ENCODE assay signal across 14 mouse cellular contexts in genomic region chr14:120762168-120762567, GRCm38 (mm10).
A peak's percentile ranks its signal among the peaks of the same experiment; 100 is the strongest.
DNase-seq lines count a peak whose midpoint lies in the region; ATAC-seq lines count a peak whose summit lies in the region.
"Had no signal": no experiment of that assay in that cellular context is flagged by ENCODE, and none has a peak within 500 bp of the region (broad histone marks: within the 10 kb centered on the region; RNA-seq: fewer than 3 reads in every experiment).

No protein-coding gene starts in this region.

- H3K27ac ChIP-seq in lung, embryonic 16.5 days (ENCODE audit: low read length): peak overlapping the region; percentile 0; the same call in 1 of the 2 replicates
- H3K27ac ChIP-seq in liver, embryonic 11.5 days (ENCODE audit: low read depth, low read length): no peak overlapping the region
- H3K27ac ChIP-seq in stomach, embryonic 15.5 days: no peak overlapping the region; the same call in 1 of the 2 replicates
- H3K27ac ChIP-seq: embryonic facial prominence, embryonic 12.5 days; forebrain, embryonic 15.5 days; lung, embryonic 15.5 days had no signal

- no peaks in the 10 kb centered on the region for H3K27me3 ChIP-seq in lung, embryonic 16.5 days (ENCODE audit: control insufficient read depth, insufficient read depth, low read depth, low read length)
- no peaks in the 10 kb centered on the region for H3K27me3 ChIP-seq in liver, embryonic 11.5 days (replicated peaks; ENCODE audit: control insufficient read depth, insufficient read depth, low read length)
- no peaks in the 10 kb centered on the region for H3K27me3 ChIP-seq in stomach, embryonic 15.5 days (replicated peaks)
- H3K27me3 ChIP-seq: embryonic facial prominence, embryonic 12.5 days; forebrain, embryonic 15.5 days; lung, embryonic 15.5 days had no signal

- H3K36me3 ChIP-seq in lung, embryonic 16.5 days (ENCODE audit: control insufficient read depth, insufficient read depth, low read length): no peaks in the 10 kb centered on the region
- H3K36me3 ChIP-seq in liver, embryonic 11.5 days (ENCODE audit: control insufficient read depth, insufficient read depth, low read length): no peaks in the 10 kb centered on the region
- H3K36me3 ChIP-seq in stomach, embryonic 15.5 days: no peaks in the 10 kb centered on the region
- H3K36me3 ChIP-seq: embryonic facial prominence, embryonic 12.5 days; forebrain, embryonic 15.5 days; lung, embryonic 15.5 days had no signal

- no peak overlapping the region for H3K4me3 ChIP-seq in lung, embryonic 16.5 days (ENCODE audit: low read length)
- no peak overlapping the region for H3K4me3 ChIP-seq in liver, embryonic 11.5 days (ENCODE audit: low read depth, low read length)
- H3K4me3 ChIP-seq in stomach, embryonic 15.5 days (replicated peaks): no peak overlapping the region
- H3K4me3 ChIP-seq: embryonic facial prominence, embryonic 12.5 days; forebrain, embryonic 15.5 days; lung, embryonic 15.5 days had no signal

- 59% methylated on average over 7 of the region's 7 CpGs for WGBS in lung, embryonic 16.5 days
- 72% methylated on average over 7 of the region's 7 CpGs for WGBS in liver, embryonic 11.5 days
- 49% methylated on average over 7 of the region's 7 CpGs for WGBS in stomach, embryonic 15.5 days

- H3K9ac ChIP-seq in lung, embryonic 16.5 days (ENCODE audit: low read length): no peak overlapping the region
- no peak overlapping the region for H3K9ac ChIP-seq in liver, embryonic 11.5 days (ENCODE audit: low read depth, low read length)
- H3K9ac ChIP-seq in stomach, embryonic 15.5 days: no peak overlapping the region
- H3K9ac ChIP-seq: embryonic facial prominence, embryonic 12.5 days; forebrain, embryonic 15.5 days; lung, embryonic 15.5 days had no signal

- no peak overlapping the region for H3K4me2 ChIP-seq in lung, embryonic 16.5 days (ENCODE audit: low read depth, low read length)
- no peak overlapping the region for H3K4me2 ChIP-seq in liver, embryonic 11.5 days
- peak overlapping the region; percentile 17; the same call in 1 of the 2 replicates for H3K4me2 ChIP-seq in stomach, embryonic 15.5 days
- H3K4me2 ChIP-seq: forebrain, embryonic 15.5 days; lung, embryonic 15.5 days had no signal

- no peak for ATAC-seq in lung, embryonic 16.5 days (ENCODE audit: low read depth)
- 0 out of 2 replicates have a peak, but pooled peaks have one; percentile 34 for ATAC-seq in liver, embryonic 11.5 days (replicated peaks; ENCODE audit: low FRiP score)
- peak; percentile 77 for ATAC-seq in stomach, embryonic 15.5 days (ENCODE audit: insufficient read depth, low FRiP score, low read depth)
- ATAC-seq in cerebellum, adult (ENCODE audit: insufficient number of reproducible peaks, low FRiP score, low TSS enrichment): no peak
- no peak for ATAC-seq in inflammation-experienced regulatory T-cells, adult 6 months
- ATAC-seq: CD4-positive, CD25-positive, alpha-beta regulatory T cell, adult 4 months; forebrain, embryonic 15.5 days; Patski had no signal

- peaks cover 9% of the 10 kb centered on the region; the same call in 1 of the 2 replicates for H3K4me1 ChIP-seq in lung, embryonic 16.5 days (replicated peaks; ENCODE audit: control insufficient read depth, insufficient read depth, low read length)
- H3K4me1 ChIP-seq in liver, embryonic 11.5 days (replicated peaks; ENCODE audit: control insufficient read depth, insufficient read depth, low read length): no peaks in the 10 kb centered on the region
- H3K4me1 ChIP-seq in stomach, embryonic 15.5 days: 0 out of 2 replicates have a peak, but pooled peaks cover 3% of the 10 kb centered on the region
- H3K4me1 ChIP-seq: embryonic facial prominence, embryonic 12.5 days; forebrain, embryonic 15.5 days had no signal

- DNase-seq in lung, adult 18-20 months: no peak
- DNase-seq in adrenal gland, postnatal 10 days: peak; percentile 56
- DNase-seq in liver, embryonic 11.5 days (ENCODE audit: low spot score): no peak
- DNase-seq: cerebellum, adult 8-10 months; thymus, postnatal 36 days had no signal

- no peaks in the 10 kb centered on the region for H3K9me3 ChIP-seq in lung, embryonic 16.5 days (ENCODE audit: control insufficient read depth, low read length)
- H3K9me3 ChIP-seq in liver, embryonic 11.5 days (ENCODE audit: control insufficient read depth, low read length): no peaks in the 10 kb centered on the region
- H3K9me3 ChIP-seq in stomach, embryonic 15.5 days: no peaks in the 10 kb centered on the region
- H3K9me3 ChIP-seq: embryonic facial prominence, embryonic 12.5 days; forebrain, embryonic 15.5 days; lung, embryonic 15.5 days had no signal

Comparison
In these comparisons a context has a peak if more than half of its experiments do, and no peak if none do; other contexts are left out.
1. ATAC-seq: peak in liver, embryonic 11.5 days (single experiment) and stomach, embryonic 15.5 days (single experiment); none in lung, embryonic 16.5 days (single experiment), cerebellum, adult (single experiment) and inflammation-experienced regulatory T-cells, adult 6 months (single experiment).